Mouse (Mus musculus) leukemia stem cell, adult 10-12 weeks (primary cell): ENCODE measurements around the gene Mri1. TPM values are rescaled to one million over a fixed set of nuclear protein-coding genes. Genes with fewer than 3 reads are reported as not detected.

Source experiments
- polyA plus RNA-seq: library from polyadenylated mRNA; stranded (reverse); fragments of >175 nt; gene quantifications from 2 replicates; pipeline ENCODE4 v1.2.3, GENCODE M21; 2012; ENCODE audit warnings: low replicate concordance

Gene Mri1
- polyA plus RNA-seq: 60.6 and 86.4 TPM in 2 replicates

GRCm38 (mm10) chr8:84256822-84257610 lies at the start of gene Mri1:
Gene Mri1, minus strand, starts transcription at chr8:84257326.

GRCm38 (mm10) chr8:84269950-84270773 lies 13.0 kb upstream of the Mri1 start, which contains the start of gene Ccdc130:
Gene Ccdc130, minus strand, starts transcription at chr8:84270380.

GRCm38 (mm10) chr8:84249257-84250170 lies 7.6 kb downstream of the Mri1 start, which contains the start of gene D8Ertd738e:
Gene D8Ertd738e, minus strand, starts transcription at chr8:84249719.

GRCm38 (mm10) chr8:84236998-84237473 lies 20.1 kb downstream of the Mri1 start, which contains the start of gene Zswim4:
Gene Zswim4, minus strand, starts transcription at chr8:84237055.

Other genes with a start within 250 kb of the Mri1 start
- 2.3 TPM in 1 of 2 replicates, not detected in the other for gene 2210011C24Rik, start 245.2 kb downstream of the Mri1 start, polyA plus RNA-seq
- gene Palm3, start 235.9 kb downstream of the Mri1 start, polyA plus RNA-seq: 0.32 TPM in 1 of 2 replicates, not detected in the other
- gene Il27ra, start 214.7 kb downstream of the Mri1 start, polyA plus RNA-seq: 19.2 and 26.2 TPM in 2 replicates
- 1.0 TPM in 1 of 2 replicates, not detected in the other for gene Rln3, start 212.3 kb downstream of the Mri1 start, polyA plus RNA-seq
- gene Gm10643, start 192.2 kb downstream of the Mri1 start, polyA plus RNA-seq: not detected in 2 replicates
- gene Rfx1, start 190.5 kb downstream of the Mri1 start, polyA plus RNA-seq: 44.9 and 60.3 TPM in 2 replicates
- gene Dcaf15, start 152.6 kb downstream of the Mri1 start, polyA plus RNA-seq: 51.9 and 103 TPM in 2 replicates
- 3.5 and 5.2 TPM in 2 replicates for gene Podnl1, start 131.3 kb downstream of the Mri1 start, polyA plus RNA-seq
- gene Cc2d1a, start 109.4 kb downstream of the Mri1 start, polyA plus RNA-seq: 22.7 and 43.1 TPM in 2 replicates
- 0.39 and 0.42 TPM in 2 replicates for gene 4930432K21Rik, start 109.3 kb downstream of the Mri1 start, polyA plus RNA-seq
- gene Nanos3, start 72.1 kb downstream of the Mri1 start, polyA plus RNA-seq: not detected in 2 replicates
- gene Zswim4, start 20.3 kb downstream of the Mri1 start, polyA plus RNA-seq: 5.2 and 15.7 TPM in 2 replicates
- gene D8Ertd738e, start 7.6 kb downstream of the Mri1 start, polyA plus RNA-seq: 92.1 and 138 TPM in 2 replicates
- gene Ccdc130, start 13.1 kb upstream of the Mri1 start, polyA plus RNA-seq: 5.5 and 9.6 TPM in 2 replicates
- 30.1 and 35.8 TPM in 2 replicates for gene Cacna1a, start 131.1 kb upstream of the Mri1 start, polyA plus RNA-seq